Mouse (Mus musculus) small intestine, adult 2 months (tissue): Measurements from ENCODE around the gene Batf3.

ENCODE experiments used
- CTCF ChIP-seq: fragments of 200-500 bp; IDR thresholded peaks from 2 replicates; pipeline ENCODE4 v1.5.1; 2012; ENCODE audit warnings: low read depth, mild to moderate bottlenecking, control low read depth, inconsistent platforms, low read length, moderate library complexity, mixed read lengths; ENCODE audit not compliant: insufficient replicate concordance, insufficient read length; ENCODE audit errors: extremely low read depth
- POLR2A ChIP-seq: fragments of 200-500 bp; IDR thresholded peaks from 2 replicates; pipeline ENCODE4 v1.6.1; 2012; ENCODE audit warnings: low read depth, mild to moderate bottlenecking, control low read depth, inconsistent platforms, low read length, moderate library complexity

- TF ChIP-seq POLR2A (no peak), CTCF (no peak)
These were observed 8.3 kb upstream of the Batf3 start for GRCm38 (mm10) chr1:191089355-191089754.
